Mouse (Mus musculus) G1E-ER4 (cell line): ENCODE measurements around the gene Plekhg4. TPM values are rescaled to one million over a fixed set of nuclear protein-coding genes. Genes with fewer than 3 reads are reported as not detected.

Experiments used
- GATA1 ChIP-seq: IDR thresholded peaks from one replicate; pipeline ENCODE4 v1.8.0; 2012; ENCODE audit warnings: low read length, inconsistent platforms
- polyA plus RNA-seq: library from polyadenylated mRNA; stranded (reverse); fragments of >175 nt; gene quantifications from 2 replicates; pipeline ENCODE4 v1.2.3, GENCODE M21; 2012

Plekhg4 gene
- polyA plus RNA-seq, result not detected in 2 replicates

- TF ChIP-seq GATA1, result no peak
Observed at GRCm38 (mm10) chr8:105373032-105373431, at the start of gene Plekhg4. Gene Plekhg4, plus strand, starts transcription at chr8:105373274.

- TF ChIP-seq GATA1, result no peak
Observed at GRCm38 (mm10) chr8:105325641-105326093, 47.4 kb upstream of the Plekhg4 start.

GRCm38 (mm10) chr8:105326141-105326672, 46.9 kb upstream of the Plekhg4 start, which contains the start of the genes Lrrc29 and Tmem208:
Gene Lrrc29, minus strand, starts transcription at chr8:105326278.
Gene Tmem208, plus strand, starts transcription at chr8:105326354.
- TF ChIP-seq GATA1, result no peak

GRCm38 (mm10) chr8:105326968-105327367, 46.1 kb upstream of the Plekhg4 start:
- no peak for TF ChIP-seq GATA1

- TF ChIP-seq GATA1, result no peak
Observed at GRCm38 (mm10) chr8:105330325-105330724, 42.7 kb upstream of the Plekhg4 start.

- TF ChIP-seq GATA1, result no peak
Observed at GRCm38 (mm10) chr8:105331469-105331868, 41.6 kb upstream of the Plekhg4 start.

GRCm38 (mm10) chr8:105331931-105332330, 41.1 kb upstream of the Plekhg4 start:
- no peak for TF ChIP-seq GATA1

- no peak for TF ChIP-seq GATA1
Observed at GRCm38 (mm10) chr8:105332523-105332922, 40.6 kb upstream of the Plekhg4 start.

- TF ChIP-seq GATA1, result no peak
Observed at GRCm38 (mm10) chr8:105336373-105337130, 36.5 kb upstream of the Plekhg4 start.

GRCm38 (mm10) chr8:105338992-105339391, 34.1 kb upstream of the Plekhg4 start:
- no peak for TF ChIP-seq GATA1

- TF ChIP-seq GATA1, result no peak
Observed at GRCm38 (mm10) chr8:105339886-105340635, 33.0 kb upstream of the Plekhg4 start.

- TF ChIP-seq GATA1, result no peak
Observed at GRCm38 (mm10) chr8:105341399-105341798, 31.7 kb upstream of the Plekhg4 start.

- no peak for TF ChIP-seq GATA1
Observed at GRCm38 (mm10) chr8:105342768-105343167, 30.3 kb upstream of the Plekhg4 start.

- no peak for TF ChIP-seq GATA1
Observed at GRCm38 (mm10) chr8:105343791-105344574, 29.1 kb upstream of the Plekhg4 start.
